In the genomic region with DNA sequence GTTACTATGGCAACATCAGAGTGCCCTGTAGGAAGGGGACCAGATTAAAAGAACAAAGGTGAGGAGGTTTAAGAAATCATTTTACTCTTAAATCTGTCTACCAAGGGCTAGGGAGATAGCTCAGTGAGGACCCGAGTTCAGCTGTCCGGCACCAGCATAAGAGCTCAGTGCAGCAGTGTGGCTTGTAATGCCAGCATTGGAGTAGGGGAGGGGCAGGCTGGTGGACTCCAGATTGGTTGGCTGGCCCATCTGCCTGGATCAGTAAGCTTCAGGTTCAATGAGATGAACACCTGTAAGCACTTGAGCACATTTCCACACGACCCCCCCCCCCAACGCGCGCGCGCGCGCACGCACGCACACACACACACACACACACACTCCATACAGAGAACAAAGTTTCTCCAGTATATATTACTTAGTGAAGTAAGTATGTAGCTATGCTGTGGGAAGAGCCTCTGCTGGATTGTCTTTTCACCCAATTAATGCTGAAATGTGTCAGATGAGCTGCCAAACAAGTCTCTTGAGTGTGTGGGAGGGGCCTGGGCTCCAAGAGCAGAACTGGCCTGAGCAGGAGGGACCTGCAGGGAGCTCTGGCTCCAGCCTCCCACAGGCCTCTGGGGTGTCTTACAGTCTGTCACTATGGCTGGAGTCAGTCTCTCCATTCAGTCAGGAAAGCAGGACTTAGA, we compare ENCODE assay signal across 9 mouse cellular contexts.
A peak's percentile ranks its signal among the peaks of the same experiment; 100 is the strongest.
DNase-seq lines count a peak whose midpoint lies in the region; ATAC-seq and TF ChIP-seq lines count a peak whose summit lies in the region.
"Had no signal": no experiment of that assay in that cellular context is flagged by ENCODE, and none has a peak within 500 bp of the region (broad histone marks: within the 10 kb centered on the region; RNA-seq: fewer than 3 reads in every experiment).

No protein-coding gene starts in this region.

- peak; percentile 90 for DNase-seq in brain, embryonic 14.5 days (ENCODE audit: low read depth)
- no peak for DNase-seq in heart, embryonic 10.5 days (ENCODE audit: low spot score)
- no peak for DNase-seq in midbrain, embryonic 10.5 days (ENCODE audit: low spot score)
- DNase-seq in spleen, adult 12 weeks (ENCODE audit: low spot score), result no peak
- DNase-seq in layer of hippocampus, adult 8-10 months (ENCODE audit: low spot score in 2 of 2), result no peak
- DNase-seq in spleen, postnatal 10 days (ENCODE audit: low spot score in 2 of 2), result no peak

- no peak; the same call in 1 of the 2 replicates for ATAC-seq in intestine, embryonic 16.5 days
- ATAC-seq in intestine, embryonic 15.5 days, result no peak

- H3K27me3 ChIP-seq in intestine, embryonic 16.5 days (replicated peaks; ENCODE audit: control insufficient read depth, insufficient read depth, low read length), result no peaks in the 10 kb centered on the region
- no peaks in the 10 kb centered on the region for H3K27me3 ChIP-seq in intestine, embryonic 15.5 days (replicated peaks)
- H3K27me3 ChIP-seq in heart, embryonic 10.5 days (ENCODE audit: insufficient read depth, poor library complexity, severe bottlenecking), result no peaks in the 10 kb centered on the region
- H3K27me3 ChIP-seq in midbrain, embryonic 10.5 days (ENCODE audit: low read depth, poor library complexity, severe bottlenecking), result no peaks in the 10 kb centered on the region

- no peaks in the 10 kb centered on the region for H3K36me3 ChIP-seq in intestine, embryonic 16.5 days (ENCODE audit: control insufficient read depth, insufficient read depth, low read length)
- H3K36me3 ChIP-seq in intestine, embryonic 15.5 days, result peaks cover 6% of the 10 kb centered on the region; the same call in 1 of the 2 replicates
- H3K36me3 ChIP-seq in heart, embryonic 10.5 days, result peaks cover 15% of the 10 kb centered on the region
- H3K36me3 ChIP-seq in midbrain, embryonic 10.5 days, result peaks cover 18% of the 10 kb centered on the region

- TF ChIP-seq POLR2A in brain, embryonic 14.5 days (IDR thresholded peaks at IDR 0.05; ENCODE audit: borderline replicate concordance, extremely low read depth, insufficient read depth, insufficient read length, poor library complexity, severe bottlenecking), result no peak

- TF ChIP-seq CTCF in brain, embryonic 14.5 days (IDR thresholded peaks at IDR 0.05; ENCODE audit: borderline replicate concordance, extremely low read depth, insufficient read depth, insufficient read length), result no peak

- no peak overlapping the region for H3K4me2 ChIP-seq in intestine, embryonic 16.5 days (ENCODE audit: low read depth, low read length)
- no peak overlapping the region for H3K4me2 ChIP-seq in intestine, embryonic 15.5 days (replicated peaks)

- no peaks in the 10 kb centered on the region for H3K9me3 ChIP-seq in intestine, embryonic 16.5 days (ENCODE audit: control insufficient read depth, low read length)
- H3K9me3 ChIP-seq in intestine, embryonic 15.5 days, result no peaks in the 10 kb centered on the region
- no peaks in the 10 kb centered on the region for H3K9me3 ChIP-seq in heart, embryonic 10.5 days
- peaks cover 8% of the 10 kb centered on the region; the same call in 1 of the 2 replicates for H3K9me3 ChIP-seq in midbrain, embryonic 10.5 days (replicated peaks)

- peaks cover 20% of the 10 kb centered on the region for H3K4me1 ChIP-seq in intestine, embryonic 16.5 days (ENCODE audit: control insufficient read depth, insufficient read depth, low read length)
- peaks cover 8% of the 10 kb centered on the region; the same call in 1 of the 2 replicates for H3K4me1 ChIP-seq in intestine, embryonic 15.5 days (replicated peaks)
- H3K4me1 ChIP-seq in heart, embryonic 10.5 days, result peaks cover 37% of the 10 kb centered on the region
- peaks cover 31% of the 10 kb centered on the region for H3K4me1 ChIP-seq in midbrain, embryonic 10.5 days

- H3K9ac ChIP-seq in intestine, embryonic 16.5 days (ENCODE audit: low read depth, low read length), result no peak overlapping the region
- no peak overlapping the region for H3K9ac ChIP-seq in intestine, embryonic 15.5 days

- H3K4me3 ChIP-seq in intestine, embryonic 16.5 days (ENCODE audit: low read length), result no peak overlapping the region
- H3K4me3 ChIP-seq in intestine, embryonic 15.5 days (replicated peaks), result no peak overlapping the region
- no peak overlapping the region for H3K4me3 ChIP-seq in heart, embryonic 10.5 days
- H3K4me3 ChIP-seq in midbrain, embryonic 10.5 days, result no peak overlapping the region
- H3K4me3 ChIP-seq: myocyte had no signal

- H3K27ac ChIP-seq in intestine, embryonic 16.5 days (ENCODE audit: low read length), result peak overlapping the region; percentile 50; the same call in 1 of the 2 replicates
- H3K27ac ChIP-seq in intestine, embryonic 15.5 days, result no peak overlapping the region
- peak overlapping the region; percentile 56 for H3K27ac ChIP-seq in heart, embryonic 10.5 days
- H3K27ac ChIP-seq in midbrain, embryonic 10.5 days (replicated peaks), result peak overlapping the region; percentile 42

- 87% methylated on average over 12 of the region's 12 CpGs for WGBS in intestine, embryonic 16.5 days
- 88% methylated on average over 12 of the region's 12 CpGs for WGBS in intestine, embryonic 15.5 days
- WGBS in heart, embryonic 10.5 days, result 89% methylated on average over 12 of the region's 12 CpGs
- 89% methylated on average over 12 of the region's 12 CpGs for WGBS in midbrain, embryonic 10.5 days
